Mouse (Mus musculus) ES-E14 (cell line): ENCODE measurements around the gene Fam184a.

Experiments used
- HCFC1 ChIP-seq: IDR thresholded peaks from 2 replicates; pipeline ENCODE4 v1.6.1; 2012; ENCODE audit warnings: low read length, inconsistent platforms, borderline replicate concordance; ENCODE audit not compliant: insufficient read depth
- ZNF384 ChIP-seq: IDR thresholded peaks from 2 replicates; pipeline ENCODE4 v1.6.1; 2012; ENCODE audit warnings: low read depth, low read length, inconsistent platforms

DNA sequence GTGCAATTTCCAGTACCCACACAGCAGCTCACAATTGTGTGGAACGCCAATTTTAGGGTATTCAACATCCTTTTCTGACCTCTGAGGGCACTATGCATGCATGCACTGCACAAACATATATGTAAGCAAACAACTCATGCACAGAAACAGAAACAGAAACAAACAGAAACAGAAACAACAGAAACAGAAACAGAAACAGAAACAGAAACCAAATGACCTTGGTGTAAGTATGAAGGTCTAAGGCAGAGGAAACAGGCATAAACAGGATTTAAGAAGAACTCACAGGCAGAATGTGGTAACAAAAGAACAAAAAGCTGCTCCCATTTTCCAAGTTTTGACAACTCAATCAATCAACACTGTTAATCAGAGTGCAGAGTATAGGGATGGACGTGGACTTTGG, 100.2 kb downstream of the Fam184a start:
- TF ChIP-seq HCFC1 (no peak), ZNF384 (no peak)
